Mouse (Mus musculus): ENCODE measurements around the gene Aknad1.

DNA sequence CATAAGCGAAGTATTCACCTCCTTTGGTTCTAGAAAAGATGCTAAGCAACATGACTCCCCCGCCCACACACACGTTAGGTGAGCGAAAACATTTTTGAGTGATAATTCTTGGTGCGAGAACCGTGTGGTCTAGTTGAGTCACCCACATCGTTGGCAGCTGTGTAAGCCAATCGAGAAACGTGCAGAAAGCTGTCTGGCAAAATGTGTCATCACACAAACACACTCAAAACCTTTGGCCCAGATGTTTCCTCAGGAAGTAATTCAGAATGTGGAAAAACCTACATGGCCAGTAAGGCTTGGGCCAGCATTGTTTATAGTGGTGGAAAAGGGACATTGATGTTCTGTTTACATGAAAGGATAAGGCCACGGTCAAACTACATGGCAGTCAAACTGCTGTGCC is 28.0 kb downstream of the Aknad1 start:
- TF ChIP-seq USF1 (IDR thresholded peaks at IDR 0.05; ENCODE audit: low read depth) (no peak), TCF12 (IDR thresholded peaks at IDR 0.05; ENCODE audit: insufficient read depth, poor library complexity, severe bottlenecking) (no peak), POLR2A (IDR thresholded peaks at IDR 0.05; ENCODE audit: insufficient read length, low read depth) (no peak), MAX (IDR thresholded peaks at IDR 0.05; ENCODE audit: low read depth) (no peak), REST (IDR thresholded peaks at IDR 0.05; ENCODE audit: insufficient read depth, insufficient read length) (no peak)
